ENCODE assay signal across 8 mouse cellular contexts in genomic region chr7:107594857-107595402, GRCm38 (mm10). TPM values are rescaled to one million over a fixed set of nuclear protein-coding genes. Genes with fewer than 3 reads are reported as not detected.
DNase-seq lines count a peak whose midpoint lies in the region; ATAC-seq and TF ChIP-seq lines count a peak whose summit lies in the region.

Gene Ppfibp2, plus strand, starts transcription at chr7:107595207.

- H3K4me3 ChIP-seq in heart, embryonic 11.5 days (ENCODE audit: low read depth, low read length) = peak within 1 kb of the TSS; percentile 64
- peak within 1 kb of the TSS; percentile 55 for H3K4me3 ChIP-seq in kidney, embryonic 15.5 days (replicated peaks)
- H3K4me3 ChIP-seq in limb, embryonic 14.5 days (replicated peaks; ENCODE audit: low read length) = peak within 1 kb of the TSS; percentile 53
- peak within 1 kb of the TSS; percentile 69 for H3K4me3 ChIP-seq in midbrain, embryonic 15.5 days

- H3K36me3 ChIP-seq in heart, embryonic 11.5 days (ENCODE audit: control insufficient read depth, insufficient read depth, low read length) = no peaks in the 10 kb centered on the region
- peaks cover 12% of the 10 kb centered on the region for H3K36me3 ChIP-seq in kidney, embryonic 15.5 days
- peaks cover 16% of the 10 kb centered on the region for H3K36me3 ChIP-seq in limb, embryonic 14.5 days (ENCODE audit: control insufficient read depth, insufficient read depth, low read length)
- no peaks in the 10 kb centered on the region for H3K36me3 ChIP-seq in midbrain, embryonic 15.5 days (replicated peaks)

- peak within 1 kb of the TSS; percentile 98 for H3K4me2 ChIP-seq in heart, embryonic 11.5 days
- peak within 1 kb of the TSS; percentile 83 for H3K4me2 ChIP-seq in kidney, embryonic 15.5 days
- peak within 1 kb of the TSS; percentile 91 for H3K4me2 ChIP-seq in limb, embryonic 14.5 days (replicated peaks; ENCODE audit: low read depth, low read length, severe bottlenecking)
- H3K4me2 ChIP-seq in midbrain, embryonic 15.5 days = peak within 1 kb of the TSS; percentile 98

- H3K27me3 ChIP-seq in heart, embryonic 11.5 days (ENCODE audit: control insufficient read depth, insufficient read depth, low read length) = no peaks in the 10 kb centered on the region
- no peaks in the 10 kb centered on the region for H3K27me3 ChIP-seq in kidney, embryonic 15.5 days
- no peaks in the 10 kb centered on the region for H3K27me3 ChIP-seq in limb, embryonic 14.5 days (ENCODE audit: control insufficient read depth, insufficient read depth, low read length)
- H3K27me3 ChIP-seq in midbrain, embryonic 15.5 days (replicated peaks) = no peaks in the 10 kb centered on the region; the same call in 1 of the 2 replicates

- peak; percentile 3 for DNase-seq in 3134 (ENCODE audit: extremely low read depth, insufficient read length, low spot score)
- peak; percentile 41 for DNase-seq in c-Kit-negative CD71-positive TER-119-positive erythroid progenitor cells, embryonic 14.5 days (ENCODE audit: low read depth, low spot score)
- DNase-seq in limb, embryonic 14.5 days (ENCODE audit: low spot score) = peak; percentile 74
- DNase-seq in spleen, adult 18-20 months = peak; percentile 92 to 97

- ATAC-seq in erythroid progenitor cell, adult 5-6 weeks (replicated peaks; ENCODE audit: low FRiP score, poor library complexity, severe bottlenecking) = peak; percentile 88
- ATAC-seq in heart, embryonic 11.5 days (replicated peaks; ENCODE audit: insufficient number of reproducible peaks, low FRiP score, low TSS enrichment) = peak; percentile 93
- peak; percentile 98 for ATAC-seq in kidney, embryonic 15.5 days (replicated peaks; ENCODE audit: low FRiP score)
- ATAC-seq in limb, embryonic 14.5 days (ENCODE audit: low FRiP score, low read depth) = peak; percentile 87
- ATAC-seq in midbrain, embryonic 15.5 days (replicated peaks) = peak; percentile 96

- peak within 1 kb of the TSS; percentile 70 for H3K9ac ChIP-seq in heart, embryonic 11.5 days (ENCODE audit: low read depth, low read length)
- peak within 1 kb of the TSS; percentile 48 for H3K9ac ChIP-seq in kidney, embryonic 15.5 days
- peak within 1 kb of the TSS; percentile 55 for H3K9ac ChIP-seq in limb, embryonic 14.5 days (ENCODE audit: low read depth, low read length, severe bottlenecking)
- peak within 1 kb of the TSS; percentile 60 for H3K9ac ChIP-seq in midbrain, embryonic 15.5 days

- no peak for TF ChIP-seq POLR2A in limb, embryonic 14.5 days (IDR thresholded peaks at IDR 0.05; ENCODE audit: borderline replicate concordance, extremely low read depth, insufficient read depth, insufficient read length)

- H3K27ac ChIP-seq in heart, embryonic 11.5 days (ENCODE audit: low read depth, low read length) = 0 out of 2 replicates have a peak within 1 kb of the TSS, but pooled peaks have one; percentile 46
- peak within 1 kb of the TSS; percentile 87 for H3K27ac ChIP-seq in kidney, embryonic 15.5 days
- H3K27ac ChIP-seq in limb, embryonic 14.5 days (replicated peaks; ENCODE audit: low read depth, low read length) = 0 out of 2 replicates have a peak within 1 kb of the TSS, but pooled peaks have one; percentile 26
- no peak within 1 kb of the TSS for H3K27ac ChIP-seq in midbrain, embryonic 15.5 days

- no peaks in the 10 kb centered on the region for H3K9me3 ChIP-seq in heart, embryonic 11.5 days (replicated peaks; ENCODE audit: control insufficient read depth, low read length)
- no peaks in the 10 kb centered on the region for H3K9me3 ChIP-seq in kidney, embryonic 15.5 days (replicated peaks)
- no peaks in the 10 kb centered on the region for H3K9me3 ChIP-seq in limb, embryonic 14.5 days (ENCODE audit: control insufficient read depth, low read length)
- H3K9me3 ChIP-seq in midbrain, embryonic 15.5 days = no peaks in the 10 kb centered on the region

- 0 out of 2 replicates have a peak, but pooled peaks cover 5% of the 10 kb centered on the region for H3K4me1 ChIP-seq in heart, embryonic 11.5 days (ENCODE audit: control insufficient read depth, insufficient read depth, low read length)
- peaks cover 15% of the 10 kb centered on the region for H3K4me1 ChIP-seq in kidney, embryonic 15.5 days
- peaks cover 4% of the 10 kb centered on the region for H3K4me1 ChIP-seq in limb, embryonic 14.5 days (ENCODE audit: control insufficient read depth, insufficient read depth, low read length)
- H3K4me1 ChIP-seq in midbrain, embryonic 15.5 days = peaks cover 10% of the 10 kb centered on the region

- under 1% methylated on average over 19 of the region's 24 CpGs for WGBS in heart, embryonic 11.5 days (ENCODE audit: insufficient replicate concordance)
- WGBS in kidney, embryonic 15.5 days = under 1% methylated on average over 24 of the region's 24 CpGs
- under 1% methylated on average over 17 of the region's 24 CpGs for WGBS in limb, embryonic 14.5 days
- under 1% methylated on average over 20 of the region's 24 CpGs for WGBS in midbrain, embryonic 15.5 days

RNA-seq across cellular contexts. Expression of gene Ppfibp2, which starts in this region (rescaled TPM):
- 2.9 TPM in 1 of 2 replicates, not detected in the other for total RNA-seq in erythroid progenitor cell, adult 5-6 weeks (2015; ENCODE audit: low replicate concordance)
- 1.7 and 1.9 TPM in 2 replicates for total RNA-seq in erythroid progenitor cell, adult 5-6 weeks (2017; ENCODE audit: low replicate concordance)
- polyA plus RNA-seq in heart, embryonic 11.5 days (2014; fragmentation: Nextera tagmentation; extraction: Ambion mirVana) = 6.3 and 7.9 TPM in 2 replicates
- 5.6 and 6.2 TPM in 2 replicates for polyA plus RNA-seq in kidney, embryonic 15.5 days (2015; fragmentation: Nextera tagmentation; extraction: Ambion mirVana)
- 13.3 and 14.4 TPM in 2 replicates for polyA plus RNA-seq in limb, embryonic 14.5 days (2012; rRNA removed)
- 12.9 and 14.4 TPM in 2 replicates for polyA plus RNA-seq in limb, embryonic 14.5 days (2014; fragmentation: Nextera tagmentation; extraction: Ambion mirVana)
- polyA plus RNA-seq in midbrain, embryonic 15.5 days (2015; fragmentation: Nextera tagmentation; extraction: Ambion mirVana) = 1.5 and 1.7 TPM in 2 replicates

Comparison
In these comparisons a context has a peak if more than half of its experiments do, and no peak if none do; other contexts are left out.
1. DNase-seq: peak in every context shown above with its lines; median percentile 94 in spleen, adult 18-20 months; 74 in limb, embryonic 14.5 days; 41 in c-Kit-negative CD71-positive TER-119-positive erythroid progenitor cells, embryonic 14.5 days; 3 in 3134.